Mouse (Mus musculus): ENCODE measurements around the gene B3galt1.

- no peak for TF ChIP-seq GATA1 (IDR thresholded peaks at IDR 0.05; ENCODE audit: low read length)
- no peak for TF ChIP-seq TAL1 (IDR thresholded peaks at IDR 0.05; ENCODE audit: low read length)
These were observed 158.6 kb downstream of the B3galt1 start for GRCm38 (mm10) chr2:67724249-67724648.
